Mouse (Mus musculus): ENCODE measurements around the gene Mrgpra6. TPM values are rescaled to one million over a fixed set of nuclear protein-coding genes. Genes with fewer than 3 reads are reported as not detected.

The Mrgpra6 gene
- polyA plus RNA-seq, 1 experiment from 2014 or later = not detected

Other genes starting within 250 kb of the Mrgpra6 start
- 10.4 and 11.4 TPM in 2 replicates for gene Uevld, start 246.4 kb downstream of the Mrgpra6 start, polyA plus RNA-seq (2014; fragmentation: Nextera tagmentation; extraction: Ambion mirVana)
- gene Gm9999, start 221.3 kb downstream of the Mrgpra6 start, polyA plus RNA-seq (2014; fragmentation: Nextera tagmentation; extraction: Ambion mirVana) = not detected in 2 replicates
- gene Spty2d1, start 196.5 kb downstream of the Mrgpra6 start, polyA plus RNA-seq (2014; fragmentation: Nextera tagmentation; extraction: Ambion mirVana) = 14.1 and 14.3 TPM in 2 replicates
- gene Tmem86a, start 154.3 kb downstream of the Mrgpra6 start, polyA plus RNA-seq (2014; fragmentation: Nextera tagmentation; extraction: Ambion mirVana) = 8.2 and 9.7 TPM in 2 replicates
- 28.1 and 30.0 TPM in 2 replicates for gene Ptpn5, start 71.2 kb downstream of the Mrgpra6 start, polyA plus RNA-seq (2014; fragmentation: Nextera tagmentation; extraction: Ambion mirVana)
- gene Mrgpra9, start 47.9 kb upstream of the Mrgpra6 start, polyA plus RNA-seq (2014; fragmentation: Nextera tagmentation; extraction: Ambion mirVana) = not detected in 2 replicates
- not detected in 2 replicates for gene Mrgpra1, start 149.3 kb upstream of the Mrgpra6 start, polyA plus RNA-seq (2014; fragmentation: Nextera tagmentation; extraction: Ambion mirVana)
- gene Mrgpra2a, start 247.2 kb upstream of the Mrgpra6 start, polyA plus RNA-seq (2014; fragmentation: Nextera tagmentation; extraction: Ambion mirVana) = not detected in 2 replicates

Measured in neural tube, embryonic 11.5 days (tissue).